Mouse (Mus musculus): ENCODE results near the gene Opa3. TPM values are rescaled to one million over a fixed set of nuclear protein-coding genes. Genes with fewer than 3 reads are reported as not detected.
A peak's percentile ranks its signal among the peaks of the same experiment; 100 is the strongest.

Opa3 gene
- polyA plus RNA-seq (2015; fragmentation: Nextera tagmentation; extraction: Ambion mirVana), result 24.9 and 26.7 TPM in 2 replicates

GRCm38 (mm10) chr7:19227883-19228792 lies at the start of gene Opa3:
Opa3 (plus strand) TSS chr7:19228334.

GRCm38 (mm10) chr7:19211996-19212755 lies 16.0 kb upstream of the Opa3 start, which contains the start of gene Gpr4:
Gpr4 (plus strand) TSS chr7:19212538.

GRCm38 (mm10) chr7:19271238-19272172 lies 43.4 kb downstream of the Opa3 start, which contains the start of gene Vasp:
Vasp (minus strand) TSS chr7:19271817.

GRCm38 (mm10) chr7:19279581-19280114 lies 51.5 kb downstream of the Opa3 start, which contains the start of gene Ppm1n:
Ppm1n (minus strand) TSS chr7:19280064.

GRCm38 (mm10) chr7:19282385-19282784 lies 54.3 kb downstream of the Opa3 start, which contains the start of gene Rtn2:
Rtn2 (plus strand) TSS chr7:19282624.

MicroRNAs within 50 kb of the gene (microRNA counts, 519-probe panel; counts per million panel counts)
- not detected for microRNA mmu-miR-330

Small RNA genes within 50 kb of the gene (microRNA-seq; reads per million reads assigned to microRNA genes)
- 359 reads per million, percentile 62 among the genes with 10 or more reads in this experiment for gene Mir330

Other genes starting within 250 kb of the Opa3 start
- gene Nanos2, start 240.9 kb upstream of the Opa3 start, polyA plus RNA-seq (2015; fragmentation: Nextera tagmentation; extraction: Ambion mirVana), result not detected in 2 replicates
- 2.3 and 2.4 TPM in 2 replicates for gene Mypop, start 237.1 kb upstream of the Opa3 start, polyA plus RNA-seq (2015; fragmentation: Nextera tagmentation; extraction: Ambion mirVana)
- gene Irf2bp1, start 224.3 kb upstream of the Opa3 start, polyA plus RNA-seq (2015; fragmentation: Nextera tagmentation; extraction: Ambion mirVana), result 7.5 and 8.1 TPM in 2 replicates
- not detected in 2 replicates for gene Foxa3, start 204.8 kb upstream of the Opa3 start, polyA plus RNA-seq (2015; fragmentation: Nextera tagmentation; extraction: Ambion mirVana)
- 10.3 and 10.6 TPM in 2 replicates for gene Sympk, start 204.0 kb upstream of the Opa3 start, polyA plus RNA-seq (2015; fragmentation: Nextera tagmentation; extraction: Ambion mirVana)
- not detected in 2 replicates for gene Rsph6a, start 173.6 kb upstream of the Opa3 start, polyA plus RNA-seq (2015; fragmentation: Nextera tagmentation; extraction: Ambion mirVana)
- 7.3 and 9.4 TPM in 2 replicates for gene Dmwd, start 152.1 kb upstream of the Opa3 start, polyA plus RNA-seq (2015; fragmentation: Nextera tagmentation; extraction: Ambion mirVana)
- 567 and 705 TPM in 2 replicates for gene Dmpk, start 144.5 kb upstream of the Opa3 start, polyA plus RNA-seq (2015; fragmentation: Nextera tagmentation; extraction: Ambion mirVana)
- gene Six5, start 133.7 kb upstream of the Opa3 start, polyA plus RNA-seq (2015; fragmentation: Nextera tagmentation; extraction: Ambion mirVana), result 28.4 and 30.6 TPM in 2 replicates
- gene Gm4969, start 110.0 kb upstream of the Opa3 start, polyA plus RNA-seq (2015; fragmentation: Nextera tagmentation; extraction: Ambion mirVana), result 0.71 and 1.3 TPM in 2 replicates
- 5.8 and 6.1 TPM in 2 replicates for gene Fbxo46, start 108.5 kb upstream of the Opa3 start, polyA plus RNA-seq (2015; fragmentation: Nextera tagmentation; extraction: Ambion mirVana)
- gene Qpctl, start 79.0 kb upstream of the Opa3 start, polyA plus RNA-seq (2015; fragmentation: Nextera tagmentation; extraction: Ambion mirVana), result 11.9 and 12.2 TPM in 2 replicates
- 189 and 191 TPM in 2 replicates for gene Snrpd2, start 78.6 kb upstream of the Opa3 start, polyA plus RNA-seq (2015; fragmentation: Nextera tagmentation; extraction: Ambion mirVana)
- gene Gipr, start 62.2 kb upstream of the Opa3 start, polyA plus RNA-seq (2015; fragmentation: Nextera tagmentation; extraction: Ambion mirVana), result 0.37 and 0.49 TPM in 2 replicates
- 26.0 and 26.1 TPM in 2 replicates for gene Eml2, start 51.9 kb upstream of the Opa3 start, polyA plus RNA-seq (2015; fragmentation: Nextera tagmentation; extraction: Ambion mirVana)
- 13.5 and 15.9 TPM in 2 replicates for gene Gpr4, start 15.8 kb upstream of the Opa3 start, polyA plus RNA-seq (2015; fragmentation: Nextera tagmentation; extraction: Ambion mirVana)
- gene Vasp, start 43.5 kb downstream of the Opa3 start, polyA plus RNA-seq (2015; fragmentation: Nextera tagmentation; extraction: Ambion mirVana), result 110 and 122 TPM in 2 replicates
- gene Ppm1n, start 51.7 kb downstream of the Opa3 start, polyA plus RNA-seq (2015; fragmentation: Nextera tagmentation; extraction: Ambion mirVana), result 0.37 TPM in 1 of 2 replicates, not detected in the other
- 19.9 and 21.9 TPM in 2 replicates for gene Rtn2, start 54.3 kb downstream of the Opa3 start, polyA plus RNA-seq (2015; fragmentation: Nextera tagmentation; extraction: Ambion mirVana)
- 0.57 and 0.75 TPM in 2 replicates for gene Fosb, start 81.7 kb downstream of the Opa3 start, polyA plus RNA-seq (2015; fragmentation: Nextera tagmentation; extraction: Ambion mirVana)
- 48.3 and 53.8 TPM in 2 replicates for gene Ercc1, start 116.4 kb downstream of the Opa3 start, polyA plus RNA-seq (2015; fragmentation: Nextera tagmentation; extraction: Ambion mirVana)
- gene Cd3eap, start 131.1 kb downstream of the Opa3 start, polyA plus RNA-seq (2015; fragmentation: Nextera tagmentation; extraction: Ambion mirVana), result 13.3 and 13.8 TPM in 2 replicates
- 9.7 and 11.9 TPM in 2 replicates for gene Ppp1r13l, start 131.4 kb downstream of the Opa3 start, polyA plus RNA-seq (2015; fragmentation: Nextera tagmentation; extraction: Ambion mirVana)
- gene Ercc2, start 153.7 kb downstream of the Opa3 start, polyA plus RNA-seq (2015; fragmentation: Nextera tagmentation; extraction: Ambion mirVana), result 5.6 and 5.9 TPM in 2 replicates
- 4.7 and 5.9 TPM in 2 replicates for gene Klc3, start 175.8 kb downstream of the Opa3 start, polyA plus RNA-seq (2015; fragmentation: Nextera tagmentation; extraction: Ambion mirVana)
- 875 and 934 TPM in 2 replicates for gene Ckm, start 176.4 kb downstream of the Opa3 start, polyA plus RNA-seq (2015; fragmentation: Nextera tagmentation; extraction: Ambion mirVana)
- gene Mark4, start 230.5 kb downstream of the Opa3 start, polyA plus RNA-seq (2015; fragmentation: Nextera tagmentation; extraction: Ambion mirVana), result 3.7 and 4.3 TPM in 2 replicates
- gene Exoc3l2, start 235.0 kb downstream of the Opa3 start, polyA plus RNA-seq (2015; fragmentation: Nextera tagmentation; extraction: Ambion mirVana), result 0.29 and 0.47 TPM in 2 replicates

Measured in urinary bladder, postnatal 0 days (tissue).